Mouse (Mus musculus): ENCODE data around the gene Pard6b. TPM values are rescaled to one million over a fixed set of nuclear protein-coding genes. Genes with fewer than 3 reads are reported as not detected.
"Not testable (repeated sequence)": the region's sequence is repeated elsewhere in the genome, so short reads cannot be mapped to it uniquely, and the experiment has no call there.

Gene Pard6b
- total and polyA plus RNA-seq, 3 experiments = 1.2 to 2.8 (median 1.3) TPM

GRCm38 (mm10) chr2:168056666-168056933 is 24.2 kb upstream of the Pard6b start:
- TF ChIP-seq POLR2AphosphoS2 (IDR thresholded peaks at IDR 0.05; ENCODE audit: low read depth, low read length) = no peak
- TF ChIP-seq CTCF (conservative IDR thresholded peaks at IDR 0.05 in 1 of 2, IDR thresholded peaks at IDR 0.05 in 1 of 2; ENCODE audit: low read depth in 2 of 2, low read length in 2 of 2) = no peak
- no peak for TF ChIP-seq RCOR1 (conservative IDR thresholded peaks at IDR 0.05; ENCODE audit: low read depth, low read length)
- TF ChIP-seq NELFE (IDR thresholded peaks at IDR 0.05; ENCODE audit: low read depth, low read length) = no peak
- no peak for TF ChIP-seq TCF12 (IDR thresholded peaks at IDR 0.05; ENCODE audit: low read depth, low read length)
- no peak for TF ChIP-seq ZC3H11A (IDR thresholded peaks at IDR 0.05; ENCODE audit: low read depth, low read length)
- TF ChIP-seq MAZ (IDR thresholded peaks at IDR 0.05; ENCODE audit: low read depth, low read length) = no peak
- TF ChIP-seq HCFC1 (IDR thresholded peaks at IDR 0.05; ENCODE audit: low read depth, low read length) = no peak
- TF ChIP-seq ZKSCAN1 (IDR thresholded peaks at IDR 0.05; ENCODE audit: borderline replicate concordance, low read depth, low read length) = no peak
- TF ChIP-seq KAT2A (IDR thresholded peaks at IDR 0.05; ENCODE audit: insufficient replicate concordance, low read length) = no peak
- no peak for TF ChIP-seq MXI1 (IDR thresholded peaks at IDR 0.05; ENCODE audit: low read depth, low read length)
- TF ChIP-seq POLR2A (IDR thresholded peaks at IDR 0.05; ENCODE audit: low read depth, low read length) = no peak
- dilution Hi-C loops (cut with MboI; ENCODE audit: extremely low pct_ligation_motif_present, extremely low pct_unique_long_range_greater_than_20kb, low sequenced_read_pairs) (no loop called here), in situ Hi-C loops (cut with MboI; ENCODE audit: low pct_ligation_motif_present, low pct_unique_long_range_greater_than_20kb, low sequenced_read_pairs) (no loop called here)

GRCm38 (mm10) chr2:168057876-168058275 is 22.9 kb upstream of the Pard6b start:
- dilution Hi-C loops (cut with MboI; ENCODE audit: extremely low pct_ligation_motif_present, extremely low pct_unique_long_range_greater_than_20kb, low sequenced_read_pairs); H3K36me3 ChIP-seq (replicated peaks in 1 of 2; ENCODE audit: control insufficient read depth in 1 of 2, insufficient read depth in 1 of 2, low read length in 1 of 2); H3K9me3 ChIP-seq (replicated peaks; ENCODE audit: low read length); H3K79me2 ChIP-seq (replicated peaks; ENCODE audit: control insufficient read depth, extremely low read depth, insufficient read depth, poor library complexity, severe bottlenecking); H3K9ac ChIP-seq (ENCODE audit: insufficient read depth, low read depth); DNase-seq (ENCODE audit: extremely low read depth); H3K4me1 ChIP-seq (ENCODE audit: control insufficient read depth in 1 of 2, insufficient read depth in 2 of 2); in situ Hi-C loops (cut with MboI; ENCODE audit: low pct_ligation_motif_present, low pct_unique_long_range_greater_than_20kb, low sequenced_read_pairs); H3K27ac ChIP-seq (ENCODE audit: insufficient read depth, low read depth); H3K4me2 ChIP-seq (ENCODE audit: insufficient read depth, low read depth, poor library complexity, severe bottlenecking); H3K4me3 ChIP-seq (replicated peaks in 1 of 3; ENCODE audit: low read depth in 2 of 3, low read length in 2 of 3, poor library complexity in 1 of 3): not testable (repeated sequence)
- peaks cover 42% of the 10 kb centered on the region for H3K27me3 ChIP-seq (replicated peaks)

More at GRCm38 (mm10) chr2:168056666-168056933, 24.2 kb upstream of the Pard6b start:
- Histone ChIP-seq H3K4me1 (ENCODE audit: control insufficient read depth in 1 of 2, insufficient read depth in 2 of 2) (peaks cover 2 to 8% of the 10 kb centered on the region in 2 experiments), H3K9me3 (replicated peaks; ENCODE audit: low read length) (peaks cover 10% of the 10 kb centered on the region), H3K27ac (ENCODE audit: insufficient read depth, low read depth) (no peak overlapping the region), H3K9ac (ENCODE audit: insufficient read depth, low read depth) (no peak overlapping the region), H3K4me2 (ENCODE audit: insufficient read depth, low read depth, poor library complexity, severe bottlenecking) (no peak overlapping the region), H3K27me3 (replicated peaks) (peaks cover 48% of the 10 kb centered on the region), H3K79me2 (replicated peaks; ENCODE audit: control insufficient read depth, extremely low read depth, insufficient read depth, poor library complexity, severe bottlenecking) (no peaks in the 10 kb centered on the region), H3K4me3 (replicated peaks in 1 of 3; ENCODE audit: low read depth in 2 of 3, low read length in 2 of 3, poor library complexity in 1 of 3) (no peak overlapping the region), H3K36me3 (replicated peaks in 1 of 2; ENCODE audit: control insufficient read depth in 1 of 2, insufficient read depth in 1 of 2, low read length in 1 of 2) (no peaks in the 10 kb centered on the region)
- no peak for DNase-seq (ENCODE audit: extremely low read depth)

- dilution Hi-C loops (cut with MboI; ENCODE audit: extremely low pct_ligation_motif_present, extremely low pct_unique_long_range_greater_than_20kb, low sequenced_read_pairs) = no loop called here
- TF ChIP-seq CHD2 (IDR thresholded peaks at IDR 0.05; ENCODE audit: low read length) = no peak
- TF ChIP-seq ELF1 (IDR thresholded peaks at IDR 0.05; ENCODE audit: low read depth, low read length) = no peak
- no peak for TF ChIP-seq NELFE (IDR thresholded peaks at IDR 0.05; ENCODE audit: low read depth, low read length)
- TF ChIP-seq MXI1 (IDR thresholded peaks at IDR 0.05; ENCODE audit: low read depth, low read length) = no peak
- no peak for TF ChIP-seq PAX5 (IDR thresholded peaks at IDR 0.05; ENCODE audit: low read length)
- TF ChIP-seq ZNF384 (IDR thresholded peaks at IDR 0.05; ENCODE audit: low read depth, low read length) = no peak
- no peak for TF ChIP-seq EP300 (IDR thresholded peaks at IDR 0.05; ENCODE audit: low read length)
- Histone ChIP-seq H3K9ac (ENCODE audit: insufficient read depth, low read depth) (no peak overlapping the region), H3K4me2 (ENCODE audit: insufficient read depth, low read depth, poor library complexity, severe bottlenecking) (no peak overlapping the region), H3K4me1 (ENCODE audit: control insufficient read depth in 1 of 2, insufficient read depth in 2 of 2) (peaks cover 0 to 8% of the 10 kb centered on the region in 2 experiments; a peak in 3 of 4 replicates), H3K27me3 (replicated peaks) (peaks cover 47% of the 10 kb centered on the region), H3K36me3 (replicated peaks in 1 of 2; ENCODE audit: control insufficient read depth in 1 of 2, insufficient read depth in 1 of 2, low read length in 1 of 2) (no peaks in the 10 kb centered on the region), H3K79me2 (replicated peaks; ENCODE audit: control insufficient read depth, extremely low read depth, insufficient read depth, poor library complexity, severe bottlenecking) (no peaks in the 10 kb centered on the region), H3K9me3 (replicated peaks; ENCODE audit: low read length) (peaks cover 10% of the 10 kb centered on the region), H3K27ac (ENCODE audit: insufficient read depth, low read depth) (no peak overlapping the region), H3K4me3 (replicated peaks in 1 of 3; ENCODE audit: low read depth in 2 of 3, low read length in 2 of 3, poor library complexity in 1 of 3) (no peak overlapping the region)
- in situ Hi-C loops (cut with MboI; ENCODE audit: low pct_ligation_motif_present, low pct_unique_long_range_greater_than_20kb, low sequenced_read_pairs) = no loop called here
- no peak for DNase-seq (ENCODE audit: extremely low read depth)
These were observed 22.2 kb upstream of the Pard6b start for GRCm38 (mm10) chr2:168058488-168059199.

Data from CH12.LX (cell line).